Mouse (Mus musculus) ovary, postnatal 36 days (tissue): Measurements from ENCODE around the gene Chchd6.

Experiments used
- DNase-seq: peaks from one replicate; pipeline ENCODE4 v3.0.0; 2022; ENCODE audit warnings: low spot score, mixed read lengths

Chchd6 gene

DNA sequence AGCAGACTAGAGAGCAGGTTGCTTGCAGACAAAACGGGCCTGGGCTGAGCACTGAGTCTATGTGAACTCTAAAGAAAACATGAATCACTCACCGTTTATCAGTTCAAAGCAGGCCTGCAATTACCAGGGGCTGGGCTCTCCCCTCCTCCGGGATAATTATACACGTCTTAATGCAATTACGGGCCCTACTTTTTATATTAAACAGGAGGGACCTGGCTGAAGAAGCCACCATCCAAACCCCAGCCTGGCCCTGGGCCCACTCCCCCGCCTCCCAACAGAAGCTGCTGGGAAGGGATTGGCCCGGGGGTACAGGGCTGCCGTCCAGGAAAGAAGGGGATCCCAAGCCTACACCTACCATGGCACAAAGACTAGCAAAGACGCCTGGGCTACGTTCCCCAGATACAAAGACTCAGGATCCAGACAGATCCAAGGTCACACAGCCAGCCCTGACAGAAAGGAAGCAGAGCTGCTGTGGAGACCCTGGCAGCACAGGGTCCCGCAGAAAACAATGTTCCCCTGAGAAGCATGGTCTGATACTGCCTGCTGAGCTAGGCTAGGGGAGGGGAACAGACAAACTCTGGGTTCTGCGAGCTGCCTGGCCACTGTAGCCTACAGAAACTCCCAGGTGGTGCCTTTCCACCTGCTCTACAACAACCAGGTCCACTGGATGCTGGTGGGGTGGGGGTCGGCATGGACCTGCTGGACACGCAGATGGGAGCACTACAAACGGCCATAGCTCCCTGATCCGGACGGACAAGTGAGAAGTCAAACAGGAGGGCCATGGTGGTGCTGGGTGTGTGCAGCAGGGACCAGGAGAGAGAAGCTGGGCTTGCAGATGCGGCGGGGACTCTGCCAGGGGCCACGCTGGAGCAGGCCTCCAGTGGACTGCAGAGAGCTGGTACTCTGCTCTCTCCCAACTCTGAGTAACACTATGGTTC is 235.4 kb downstream of the Chchd6 start:
- no peak for DNase-seq

- no peak for DNase-seq
Observed at GRCm38 (mm10) chr6:89359192-89359591, 236.3 kb downstream of the Chchd6 start.

- DNase-seq, result no peak
Observed at GRCm38 (mm10) chr6:89355661-89356060, 239.8 kb downstream of the Chchd6 start.

GRCm38 (mm10) chr6:89354726-89355125 is 240.7 kb downstream of the Chchd6 start:
- peak; percentile 74 for DNase-seq

DNA sequence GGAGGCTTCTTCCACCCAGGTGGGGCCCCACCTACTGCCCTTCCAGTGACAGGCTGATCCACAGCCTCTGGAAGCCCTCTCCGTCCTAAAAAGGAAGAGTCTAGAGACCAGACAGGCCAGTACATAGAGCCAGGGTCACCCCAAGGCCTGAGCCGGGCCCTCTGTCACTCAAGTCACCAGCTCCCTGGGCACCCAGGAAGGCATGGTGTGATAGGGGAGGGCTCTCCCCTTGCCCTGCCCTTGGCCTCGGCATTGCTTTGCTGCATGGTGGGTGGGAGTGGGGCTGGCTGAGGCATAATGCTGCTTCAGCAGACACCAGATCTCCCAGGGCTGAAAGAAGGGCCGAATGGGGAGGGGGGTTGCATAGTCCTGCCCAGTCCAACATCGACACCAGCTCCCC is 241.4 kb downstream of the Chchd6 start:
- DNase-seq, result no peak

GRCm38 (mm10) chr6:89353101-89353500 is 242.4 kb downstream of the Chchd6 start:
- DNase-seq, result no peak

- peak; percentile 76 for DNase-seq
Observed at GRCm38 (mm10) chr6:89351441-89352137, 243.9 kb downstream of the Chchd6 start.

GRCm38 (mm10) chr6:89350520-89350919 is 244.9 kb downstream of the Chchd6 start:
- DNase-seq, result no peak

DNA sequence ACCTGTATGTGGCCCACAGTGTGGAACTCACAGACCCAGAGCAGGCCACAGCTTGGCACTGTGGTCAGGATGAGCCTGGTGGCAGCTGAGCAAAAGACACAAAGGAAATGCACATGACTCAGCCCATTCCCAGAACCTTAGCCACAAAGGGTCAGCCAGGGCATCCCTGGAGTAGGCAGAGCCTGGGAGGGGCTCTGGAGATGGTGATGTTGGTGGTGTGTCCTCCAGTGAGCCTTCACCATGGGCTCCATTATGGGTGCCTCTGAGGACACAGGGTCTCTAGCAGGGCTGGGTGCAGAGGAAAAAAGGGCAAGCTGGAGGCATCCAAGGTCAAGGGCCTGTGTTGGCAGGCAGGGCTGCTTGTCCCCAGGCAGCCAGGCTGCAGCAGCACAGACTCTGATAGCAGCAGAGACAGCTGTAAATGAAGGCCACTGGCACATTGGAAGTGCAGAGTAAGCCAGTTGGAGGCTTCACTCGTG is 245.4 kb downstream of the Chchd6 start:
- peak; percentile 66 for DNase-seq

GRCm38 (mm10) chr6:89348363-89348762 is 247.1 kb downstream of the Chchd6 start:
- no peak for DNase-seq

DNA sequence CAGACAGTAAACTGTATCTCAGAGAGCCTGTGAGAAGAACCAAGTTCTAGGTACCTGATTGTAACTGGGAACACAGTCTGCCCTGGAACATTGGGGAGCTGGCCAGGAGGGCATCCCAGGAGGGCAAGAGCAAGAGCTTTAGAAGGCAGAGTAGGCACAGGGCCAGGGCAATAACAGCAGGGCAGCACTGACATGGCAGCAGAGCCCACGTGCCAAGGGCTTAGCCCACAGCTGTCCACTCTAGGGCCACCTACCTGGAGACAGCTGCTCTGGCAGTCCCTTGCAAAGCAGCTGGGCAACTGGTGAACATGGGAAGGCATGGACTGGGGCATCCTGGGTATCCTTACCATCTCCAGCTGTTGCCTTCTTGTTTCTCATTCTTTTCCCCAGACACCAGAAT is 247.7 kb downstream of the Chchd6 start:
- DNase-seq, result no peak

GRCm38 (mm10) chr6:89345855-89346254 is 249.6 kb downstream of the Chchd6 start:
- DNase-seq, result no peak

DNA sequence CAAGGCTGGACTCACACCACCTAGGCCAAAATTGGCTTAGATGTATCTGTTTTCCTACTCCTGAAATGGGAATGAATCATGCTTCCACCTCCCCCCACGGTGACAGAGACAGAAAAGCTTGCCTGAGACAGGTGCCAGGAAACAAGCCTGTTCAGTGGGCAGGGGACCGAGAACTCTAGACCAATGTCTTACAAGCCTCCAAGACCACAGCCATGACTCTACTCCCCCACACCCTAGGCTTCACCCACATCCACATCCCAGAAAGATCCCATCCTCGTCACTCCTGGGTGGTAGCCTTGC is 250.0 kb downstream of the Chchd6 start:
- no peak for DNase-seq

- DNase-seq, result peak; percentile 76
Observed at GRCm38 (mm10) chr6:89344613-89345485, 250.6 kb downstream of the Chchd6 start.

- DNase-seq, result no peak
Observed at GRCm38 (mm10) chr6:89341981-89342380, 253.5 kb downstream of the Chchd6 start.

DNA sequence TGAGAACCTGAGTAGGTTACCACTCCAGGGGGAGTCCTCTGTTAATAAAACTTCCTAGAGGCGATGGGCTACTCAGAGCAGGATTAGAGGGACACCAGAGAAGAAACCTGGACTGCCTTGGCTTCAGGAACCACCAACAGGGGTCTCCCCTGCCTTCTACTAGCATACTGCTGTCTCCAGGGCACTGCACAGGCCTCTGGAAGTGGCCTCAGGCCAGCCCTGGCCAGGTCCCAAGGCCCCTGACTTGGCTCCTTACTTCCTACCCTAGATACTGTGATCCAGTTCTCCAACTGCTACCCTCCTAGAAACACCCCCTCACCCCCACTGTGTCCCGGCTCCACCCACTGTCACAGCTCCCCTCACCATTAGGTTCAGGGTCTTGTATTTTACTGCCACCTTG is 256.0 kb downstream of the Chchd6 start:
- DNase-seq, result peak; percentile 81

DNA sequence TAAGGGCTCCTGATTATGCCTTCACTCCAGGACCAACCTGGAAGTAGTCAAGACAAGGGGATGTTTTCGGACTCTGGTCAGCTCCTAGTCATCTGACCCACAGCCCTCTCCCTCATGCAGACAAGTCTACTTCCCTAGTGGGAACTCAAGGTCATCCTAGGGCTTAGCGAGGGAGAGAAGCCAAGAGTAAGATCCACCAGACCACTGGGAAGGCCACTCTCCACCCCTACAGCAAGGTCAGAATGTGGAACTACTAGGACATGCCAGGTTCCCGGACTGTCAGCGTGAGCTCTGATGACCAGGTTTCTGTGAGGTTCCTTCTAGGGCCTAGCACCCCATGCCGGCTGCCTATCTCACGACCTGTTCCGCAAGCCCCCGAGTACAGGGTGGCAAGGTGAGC is 256.7 kb downstream of the Chchd6 start:
- DNase-seq, result no peak

GRCm38 (mm10) chr6:89337574-89337973 is 257.9 kb downstream of the Chchd6 start:
- no peak for DNase-seq

DNA sequence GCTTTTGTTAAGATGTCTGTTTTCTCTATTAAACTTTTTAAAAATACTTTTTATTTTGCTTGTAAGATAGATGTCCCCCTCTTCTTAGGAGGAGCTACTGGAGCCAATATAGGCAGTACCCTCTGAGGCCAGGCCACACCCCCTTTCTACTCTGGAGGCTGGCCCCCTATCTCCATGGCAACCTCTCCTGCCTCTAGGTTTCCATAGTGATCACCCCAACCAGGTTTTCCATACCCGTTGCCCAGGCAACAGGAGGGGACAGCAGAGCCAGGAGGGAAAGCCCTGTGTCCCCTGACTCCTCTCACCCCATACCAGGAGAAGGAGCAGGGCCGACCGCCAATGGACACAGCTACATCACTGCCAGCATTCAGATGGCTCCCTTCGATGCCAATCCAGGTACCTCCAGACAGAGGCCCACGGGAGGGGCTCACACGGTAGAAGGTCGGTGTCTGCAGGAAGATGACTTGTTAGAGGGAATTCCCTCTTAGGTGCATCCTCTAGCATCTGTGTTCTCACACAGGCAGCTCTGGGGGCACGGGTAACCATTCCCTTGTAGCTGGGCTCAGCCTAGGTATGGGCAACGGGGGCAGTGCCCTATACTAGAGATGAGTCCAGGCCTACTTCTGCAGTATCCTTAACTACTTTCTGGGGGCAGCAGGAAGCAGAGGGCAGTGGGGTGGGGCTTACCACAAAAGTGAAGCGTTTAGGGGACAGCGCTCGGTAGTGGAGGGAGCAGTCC is 261.3 kb downstream of the Chchd6 start:
- no peak for DNase-seq
